Mouse (Mus musculus): Measurements from ENCODE around the gene Mllt1. TPM values are rescaled to one million over a fixed set of nuclear protein-coding genes. Genes with fewer than 3 reads are reported as not detected.
A peak's percentile ranks its signal among the peaks of the same experiment; 100 is the strongest.
"Not testable (repeated sequence)": the region's sequence is repeated elsewhere in the genome, so short reads cannot be mapped to it uniquely, and the experiment has no call there.

The Mllt1 gene
- polyA plus RNA-seq, 2 experiments from 2014 or later: 4.6 to 6.4 TPM

DNA sequence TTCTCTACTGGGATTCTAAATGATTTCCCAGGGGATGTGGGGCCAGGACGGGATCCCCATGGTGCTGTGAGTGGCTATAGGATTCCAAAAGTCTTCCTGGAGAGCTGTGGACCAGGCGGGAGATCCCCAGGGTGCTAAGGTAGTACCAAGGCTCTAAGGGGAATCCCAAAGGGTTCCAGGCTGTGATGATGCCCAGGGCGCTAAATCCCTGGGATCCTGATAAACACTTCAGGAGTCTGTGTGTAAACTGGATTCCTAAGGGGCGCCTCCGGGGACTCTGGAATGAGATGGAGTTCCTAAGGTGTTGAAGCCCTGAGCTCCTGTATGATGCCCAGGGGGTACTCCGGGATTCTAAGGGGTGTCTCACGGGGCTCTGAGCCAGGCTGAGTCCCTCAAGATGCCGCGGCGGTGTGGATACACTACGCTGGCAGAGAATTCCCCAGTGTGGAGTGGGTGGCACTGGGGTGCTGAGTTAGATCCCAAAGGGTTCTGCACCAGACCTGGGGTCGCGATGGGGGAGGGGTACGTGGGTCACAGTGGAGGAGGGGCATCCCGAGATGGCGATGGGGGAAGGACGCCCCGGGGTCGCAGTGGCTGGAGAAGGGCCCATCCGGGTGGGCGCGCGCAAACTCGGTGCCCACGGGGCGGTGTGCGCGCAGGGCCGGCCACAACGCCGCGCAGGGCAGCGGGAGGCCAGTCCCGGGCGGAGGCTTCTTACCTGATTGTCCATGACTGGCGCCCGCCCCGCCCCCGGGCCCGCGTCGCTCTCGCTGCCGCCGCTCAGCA, 477 bp downstream of the Mllt1 start:
- ATAC-seq: no peak

DNA sequence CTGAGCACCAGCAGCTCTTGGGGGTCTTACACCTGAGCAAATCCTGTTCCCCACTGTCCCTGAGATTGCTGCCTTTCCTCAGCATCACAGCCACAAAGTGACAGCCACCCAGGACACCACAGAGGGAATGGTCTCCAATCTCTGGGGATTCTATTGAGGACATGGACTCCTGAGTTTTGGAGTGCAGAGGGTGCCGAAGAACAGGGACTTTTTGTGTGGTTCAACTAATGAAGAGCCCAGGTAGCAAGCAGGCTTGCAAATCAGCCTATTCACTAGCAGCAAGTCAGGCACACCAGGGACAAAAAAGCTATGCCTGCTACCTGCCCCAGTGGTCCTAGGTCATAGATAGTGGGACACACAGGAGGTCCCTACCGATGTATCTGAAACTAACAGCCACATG, 1.8 kb downstream of the Mllt1 start:
- no peak for ATAC-seq

DNA sequence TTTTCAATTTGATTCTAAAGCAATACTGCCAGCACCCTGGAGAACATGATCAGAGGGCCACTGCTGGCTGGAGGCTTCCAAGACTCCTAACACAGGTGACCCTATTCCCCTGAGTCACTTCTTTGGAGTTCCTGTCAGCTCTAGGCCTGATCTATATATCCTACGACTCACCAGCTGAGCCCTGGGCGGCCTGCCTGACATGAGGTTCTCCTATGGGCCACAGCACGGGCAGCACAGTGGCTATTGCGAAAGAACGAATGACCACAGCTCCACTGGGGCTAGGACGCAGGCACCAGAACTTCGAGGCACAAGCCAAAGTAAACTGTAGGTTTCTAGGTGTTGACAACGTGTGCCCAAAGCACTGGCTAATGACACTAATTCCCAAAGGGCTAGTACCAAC, 5.2 kb downstream of the Mllt1 start:
- ATAC-seq: no peak

DNA sequence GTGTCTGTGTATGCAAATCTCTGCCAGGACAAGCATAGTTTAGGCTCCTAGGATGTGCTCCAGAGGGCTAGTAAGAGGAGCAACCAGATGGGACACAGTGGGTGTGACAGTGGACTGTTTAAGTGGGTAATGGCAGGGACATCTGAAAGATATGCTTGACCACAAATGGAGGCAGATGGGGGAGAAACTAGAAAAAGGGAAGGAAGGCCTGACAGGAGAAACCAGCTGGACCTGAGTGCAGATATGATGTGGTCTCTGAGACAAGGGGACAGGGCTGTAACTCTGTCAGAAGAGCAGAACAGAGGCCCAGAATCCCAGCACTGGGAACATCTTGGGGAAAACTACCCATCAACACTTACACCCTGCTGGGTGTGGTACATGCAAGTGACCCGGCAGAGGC, 5.7 kb downstream of the Mllt1 start:
- no peak for ATAC-seq

DNA sequence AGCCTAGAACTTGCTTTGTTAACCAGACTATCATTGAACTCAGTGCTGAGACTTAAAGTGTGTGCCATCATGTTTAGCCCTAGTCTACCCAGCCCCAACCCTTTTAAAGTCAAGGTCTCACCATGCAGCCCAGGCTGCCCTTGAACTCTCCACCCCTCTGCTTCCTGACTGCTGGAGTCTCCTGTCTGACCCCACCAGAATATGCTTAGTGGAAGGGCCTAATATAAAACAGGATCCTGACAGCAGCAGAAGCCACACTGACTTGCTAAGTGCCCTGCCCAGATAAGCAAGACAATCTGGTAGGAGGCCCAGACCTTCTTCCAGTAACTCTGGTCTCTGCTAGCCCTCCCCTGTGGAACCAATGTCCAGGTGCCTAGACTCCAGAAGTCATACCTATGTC, 6.1 kb downstream of the Mllt1 start:
- ATAC-seq: no peak

DNA sequence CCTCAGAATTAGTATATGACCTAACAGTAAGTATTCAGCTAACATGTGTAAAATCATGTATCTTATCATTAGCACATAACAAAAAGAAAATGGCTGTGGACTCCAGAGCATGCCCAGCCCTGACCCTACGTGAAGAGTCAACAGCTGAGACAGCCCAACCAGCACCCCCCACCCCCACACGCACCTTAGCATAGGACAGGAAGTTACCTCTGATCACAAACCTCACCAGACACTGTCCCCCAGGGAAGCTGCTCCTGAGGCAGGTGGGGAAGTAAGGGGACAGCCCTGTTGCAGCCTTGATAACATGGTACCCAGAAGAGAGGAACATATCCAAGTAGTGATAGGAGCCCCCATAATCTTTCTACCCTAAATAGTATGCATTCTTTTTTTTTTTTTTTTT, 9.2 kb downstream of the Mllt1 start:
- peak; percentile 85 for ATAC-seq

DNA sequence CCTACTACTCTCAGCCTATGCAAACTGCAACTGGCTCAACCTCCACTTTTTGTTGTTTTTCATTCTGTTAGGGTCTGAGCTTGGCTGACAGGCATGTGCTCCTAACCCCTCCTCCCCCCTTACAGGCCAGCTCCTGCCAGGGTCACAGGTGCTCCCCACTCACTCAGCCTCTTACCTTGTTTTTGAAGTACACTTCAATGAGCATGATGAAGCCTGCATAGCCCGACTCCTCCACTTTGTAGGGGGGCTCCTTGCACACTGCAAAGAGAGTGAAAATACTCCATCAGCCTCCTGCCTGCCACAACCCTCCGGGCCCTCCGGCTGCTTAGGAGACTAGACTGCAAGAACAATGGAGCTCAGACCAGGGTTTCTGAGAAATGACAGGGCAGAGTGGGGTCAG, 15.5 kb downstream of the Mllt1 start:
- no peak for ATAC-seq

DNA sequence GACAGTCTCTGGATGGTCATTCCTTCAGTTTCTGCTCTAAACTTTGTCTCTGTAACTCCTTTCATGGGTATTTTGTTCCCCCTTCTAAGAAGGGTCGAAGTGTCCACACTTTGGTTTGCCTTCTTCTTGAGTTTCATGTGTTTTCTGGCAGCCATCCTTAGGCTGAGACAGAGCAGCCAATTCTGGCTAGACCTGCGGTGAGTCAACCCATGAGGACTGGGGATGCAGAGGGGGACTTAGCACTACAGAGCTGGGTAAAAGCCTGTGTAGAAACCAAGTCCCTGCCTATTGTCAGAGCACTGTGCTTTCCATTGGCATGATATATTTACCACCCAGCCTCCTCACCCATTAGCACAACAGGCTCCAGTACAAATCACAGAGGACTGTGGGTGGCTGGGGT, 18.0 kb downstream of the Mllt1 start:
- ATAC-seq: no peak

DNA sequence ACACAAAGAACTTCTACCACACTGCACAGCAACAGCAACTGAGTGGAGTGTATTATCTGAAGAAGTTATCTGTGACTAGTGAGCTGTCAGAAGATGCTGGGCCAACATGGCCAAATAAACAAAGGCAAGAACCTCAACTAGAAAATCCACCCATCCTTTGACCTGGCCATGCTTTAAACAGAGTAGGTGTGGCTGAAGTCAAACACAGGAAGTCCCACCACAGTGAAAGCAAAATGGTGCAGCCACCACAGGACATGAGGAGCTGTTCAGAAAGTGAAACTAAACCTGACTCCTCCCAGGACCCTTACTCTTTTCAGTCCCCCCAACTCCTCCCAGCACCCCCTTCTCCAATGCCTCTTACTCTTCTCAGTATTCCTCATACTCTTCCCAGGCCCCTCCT, 21.8 kb downstream of the Mllt1 start:
- ATAC-seq: peak; percentile 75

DNA sequence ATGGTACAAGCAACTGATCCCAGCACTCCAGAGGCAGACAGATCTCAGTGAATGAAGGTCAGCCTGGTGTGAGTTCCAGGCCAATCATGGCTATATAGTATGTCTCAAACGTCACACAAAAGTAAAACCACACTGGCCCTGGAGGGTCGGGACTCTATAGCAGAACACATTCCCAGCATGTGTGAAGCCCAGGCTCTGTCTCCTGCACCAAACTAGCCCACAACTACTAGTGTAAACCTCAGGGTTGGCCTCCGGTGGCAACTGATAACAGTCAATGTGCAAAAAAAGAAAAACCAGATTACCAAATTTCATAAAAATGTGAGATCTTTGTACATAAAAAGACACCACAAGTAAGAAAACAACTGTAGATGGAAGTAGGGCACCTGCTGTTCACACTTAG, 22.2 kb downstream of the Mllt1 start:
- peak; percentile 31 for ATAC-seq

DNA sequence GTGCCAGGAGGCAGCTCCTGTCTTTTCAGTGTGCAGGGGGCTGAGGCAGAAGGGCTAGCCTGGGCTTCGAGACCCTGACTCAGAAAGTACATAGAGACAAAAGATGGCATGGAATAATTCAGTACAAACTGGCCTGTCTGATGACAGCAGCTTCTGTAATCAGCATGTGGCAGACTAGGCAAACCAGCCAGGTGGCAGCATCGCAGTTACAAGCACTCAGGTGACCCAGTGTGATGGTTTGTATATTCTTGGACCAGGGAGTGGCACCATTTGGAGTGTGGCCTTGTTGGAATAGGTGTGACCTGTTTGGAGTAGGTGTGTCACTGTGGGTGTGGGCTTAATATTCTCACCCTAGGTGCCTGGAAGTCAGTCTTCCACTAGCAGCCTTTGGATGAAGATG, 25.5 kb downstream of the Mllt1 start:
- ATAC-seq: not testable (repeated sequence)

DNA sequence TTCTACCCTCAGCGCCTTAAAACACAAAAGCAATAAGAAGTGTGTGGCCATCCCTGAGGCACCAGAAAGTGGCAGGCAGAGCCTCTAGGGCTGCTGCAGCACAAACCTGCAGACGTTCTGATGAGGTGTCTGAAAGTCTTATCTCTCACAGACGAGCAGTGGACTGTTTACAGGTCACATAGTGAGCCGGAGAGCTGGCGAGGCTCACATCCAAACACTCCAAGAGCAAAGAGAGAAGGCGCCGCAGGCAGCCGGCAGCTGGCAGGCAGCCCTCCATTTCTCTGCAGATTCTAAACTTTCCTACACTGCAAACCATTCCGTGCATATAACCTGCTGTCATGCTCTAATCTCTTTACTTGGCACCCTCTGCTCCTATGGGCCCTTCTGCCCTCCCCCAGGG, 27.3 kb downstream of the Mllt1 start:
- no peak for ATAC-seq

DNA sequence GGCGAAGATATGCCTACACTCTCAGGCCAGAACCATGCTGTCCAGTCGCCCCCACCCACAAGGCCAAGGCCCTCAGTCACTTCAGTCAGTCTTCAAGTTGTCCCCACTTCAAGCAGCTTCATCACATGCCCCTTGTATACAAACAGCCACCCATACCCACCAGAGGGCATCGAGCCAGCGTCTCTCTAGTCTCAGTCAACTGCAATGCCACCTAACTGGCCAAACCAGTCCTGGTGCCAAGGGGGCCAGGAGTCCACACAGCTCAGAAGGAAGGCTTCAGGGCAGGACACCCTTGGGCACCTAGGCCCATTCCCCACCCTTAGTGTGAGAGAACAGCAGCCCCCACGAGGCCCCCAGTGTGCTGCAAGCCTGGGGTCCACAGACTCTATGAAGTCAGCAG, 28.1 kb downstream of the Mllt1 start:
- ATAC-seq: no peak

DNA sequence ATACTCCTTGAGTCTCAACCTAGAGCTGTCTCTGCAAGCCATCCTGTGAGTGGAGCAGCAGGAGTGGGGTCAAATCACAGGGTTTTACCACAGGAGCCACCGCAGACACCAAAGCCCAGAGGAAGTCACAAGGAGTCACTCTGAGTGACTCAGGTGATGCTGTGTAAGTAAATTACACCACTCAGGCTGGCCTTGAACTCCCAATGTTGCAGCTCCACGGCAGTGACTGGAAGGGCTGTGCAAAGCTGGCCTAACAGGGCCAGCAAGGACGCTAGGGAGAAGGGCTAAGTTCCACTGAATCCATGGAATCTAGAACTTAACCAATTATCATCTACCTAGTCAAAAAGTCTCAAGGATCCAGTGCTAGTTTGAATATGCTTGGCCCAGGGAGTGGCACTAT, 29.0 kb downstream of the Mllt1 start:
- no peak for ATAC-seq

DNA sequence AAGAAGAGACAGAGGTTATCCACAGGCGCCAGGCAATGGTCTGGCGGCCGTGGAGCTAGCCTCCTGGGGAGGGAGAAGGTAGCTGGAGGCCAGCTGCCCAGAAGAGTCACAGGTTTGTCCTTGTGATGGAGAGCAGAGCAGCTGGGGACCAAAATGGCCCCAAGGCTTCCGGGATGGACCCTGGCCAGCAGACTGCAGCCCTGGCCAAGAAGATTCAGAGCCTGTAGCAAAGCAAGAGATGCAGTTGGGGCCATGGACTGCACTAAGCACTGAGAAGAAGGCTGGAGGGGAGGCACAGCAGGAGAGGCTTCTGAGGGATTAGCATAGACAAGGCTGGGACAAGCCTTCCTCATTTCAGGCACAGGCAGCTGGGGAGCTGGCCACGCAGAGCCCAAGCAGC, 32.5 kb downstream of the Mllt1 start:
- no peak for ATAC-seq

DNA sequence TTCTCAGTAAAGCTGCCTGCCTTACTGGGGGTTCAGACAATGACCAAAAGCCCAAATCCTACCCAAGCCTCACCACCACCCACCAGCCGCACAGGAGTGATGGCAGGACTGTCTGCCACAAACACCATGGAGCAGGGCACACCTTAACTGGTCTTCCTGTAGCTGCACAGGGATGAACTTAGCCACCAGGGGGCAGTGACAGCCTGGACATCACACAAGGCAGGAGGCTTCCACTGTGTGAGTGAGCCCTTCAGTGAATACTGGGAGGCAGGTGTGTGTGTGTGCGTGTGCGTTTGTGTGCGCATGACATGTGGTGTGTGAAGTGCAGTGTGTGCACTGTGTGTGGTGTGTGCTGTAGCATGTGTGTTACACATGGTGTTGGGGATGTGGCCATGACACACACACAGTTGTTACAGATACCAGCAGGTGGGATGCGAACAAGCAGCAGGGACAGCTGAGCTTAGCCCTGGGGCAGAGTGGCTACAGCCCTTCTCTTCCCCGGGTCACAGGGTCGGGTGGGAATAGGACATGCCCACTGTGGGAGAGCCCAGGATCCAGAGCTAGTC, 37.5 kb downstream of the Mllt1 start:
- peak; percentile 78 for ATAC-seq

DNA sequence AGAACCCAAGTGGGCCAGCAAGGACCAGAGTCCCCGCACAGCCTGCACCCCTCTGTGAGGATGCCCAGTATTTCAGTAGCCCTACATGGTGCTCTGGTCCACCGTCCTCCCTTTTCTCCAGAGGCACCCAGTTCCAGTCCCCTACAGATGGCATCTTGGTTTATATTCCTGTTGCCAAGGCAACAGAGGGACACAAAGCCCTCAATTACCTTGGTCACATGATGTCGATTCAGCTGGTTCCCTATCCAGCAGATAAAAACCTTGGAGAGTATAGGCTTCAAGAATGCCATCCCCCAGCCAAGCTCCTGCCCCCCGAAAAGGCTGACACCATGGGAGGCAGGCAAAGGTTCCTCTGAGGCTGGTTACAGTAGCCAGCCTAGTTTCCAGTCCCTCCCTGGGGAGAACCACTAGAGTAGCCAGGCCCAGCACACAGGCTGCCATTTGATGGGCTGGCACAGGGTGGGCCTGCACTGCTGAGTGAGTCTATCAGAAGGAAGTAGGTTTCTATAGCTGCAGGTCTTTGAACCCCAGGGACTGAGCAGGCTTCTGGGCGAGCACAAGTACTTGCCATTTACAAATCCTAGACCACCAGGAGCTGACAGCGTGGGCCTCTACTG, 38.6 kb downstream of the Mllt1 start:
- no peak for ATAC-seq

DNA sequence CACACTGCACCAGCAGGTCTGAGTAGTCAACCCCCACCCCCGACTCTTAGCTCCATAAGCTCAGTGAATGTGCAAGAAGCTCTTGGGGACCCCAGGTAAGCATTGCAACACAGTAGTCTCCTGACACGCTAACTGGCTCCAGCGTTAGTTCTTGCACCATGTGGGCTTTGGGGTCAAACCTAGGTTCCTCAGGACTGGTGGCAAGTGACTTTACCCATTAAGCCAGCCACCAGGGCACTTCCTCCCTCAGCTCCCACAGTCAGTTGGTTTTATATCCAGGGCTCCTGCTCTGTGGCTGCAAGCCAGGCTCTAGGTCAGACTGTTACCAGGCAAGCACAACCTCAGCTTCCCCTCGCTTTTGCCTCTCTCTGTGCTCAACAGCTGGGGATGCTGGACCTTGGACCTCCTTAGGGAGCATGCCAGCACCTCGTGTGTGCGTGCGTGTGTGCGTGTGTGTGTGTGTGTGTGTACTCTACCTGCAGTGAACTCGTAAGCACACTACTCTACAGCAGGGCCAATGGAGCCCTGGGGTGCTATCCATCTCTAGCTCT, 39.8 kb downstream of the Mllt1 start:
- ATAC-seq: no peak

DNA sequence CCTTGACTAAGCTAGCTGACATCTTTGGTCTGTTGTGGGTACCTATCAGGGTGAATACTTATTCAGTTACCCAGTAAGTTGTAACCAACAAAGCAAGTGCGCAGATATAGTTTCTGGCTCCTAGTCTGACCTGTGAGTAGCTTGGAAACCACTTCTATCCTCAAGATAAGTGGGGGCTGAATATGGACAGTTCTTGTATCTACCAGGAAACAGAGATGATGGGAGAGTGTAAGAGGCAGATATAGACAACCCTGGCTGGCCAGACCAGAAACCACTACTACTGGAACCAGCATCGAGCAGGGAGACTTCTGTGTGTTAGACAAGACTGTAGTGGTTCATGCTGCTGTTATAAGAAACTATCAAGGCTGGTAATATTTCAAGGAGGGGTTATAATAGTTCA, 45.2 kb downstream of the Mllt1 start:
- ATAC-seq: no peak

DNA sequence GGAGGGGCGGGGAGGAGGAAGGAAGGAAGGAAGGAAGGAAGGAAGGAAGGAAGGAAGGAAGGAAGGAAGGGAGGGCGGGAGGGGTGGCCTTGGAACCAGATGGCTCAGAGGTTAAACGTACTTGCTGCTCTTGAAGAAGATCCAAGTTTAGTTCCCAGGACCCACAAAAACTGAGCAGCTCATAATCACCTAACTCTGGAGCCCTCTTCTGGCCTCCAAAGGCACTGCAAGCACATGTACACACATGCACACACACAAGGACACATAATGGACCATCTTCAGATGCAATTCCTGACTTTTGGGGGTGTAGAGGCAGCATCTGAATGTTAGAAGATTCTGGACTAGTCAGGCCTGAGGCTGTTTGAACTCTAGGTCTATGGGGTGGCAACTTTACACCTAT, 47.2 kb downstream of the Mllt1 start:
- no peak for ATAC-seq

DNA sequence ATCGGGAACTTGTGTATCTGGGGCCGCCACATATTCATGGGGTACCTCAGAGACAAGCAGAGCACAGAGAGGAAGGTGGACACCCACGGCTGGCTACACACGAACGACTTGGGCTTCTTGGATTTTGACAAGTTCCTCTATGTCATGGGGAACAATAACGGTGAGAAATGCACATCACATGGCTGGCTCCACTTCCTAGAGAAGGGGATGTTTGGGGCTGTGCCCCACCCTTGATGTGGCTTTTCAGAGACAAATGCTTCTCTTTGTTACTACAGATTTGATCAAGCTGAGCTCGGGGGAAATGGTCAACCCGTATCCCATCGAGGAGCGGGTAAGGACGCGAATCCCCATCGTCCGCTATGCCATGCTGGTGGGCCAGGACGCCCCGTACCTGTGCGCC, 50.4 kb downstream of the Mllt1 start:
- ATAC-seq: peak; percentile 46

DNA sequence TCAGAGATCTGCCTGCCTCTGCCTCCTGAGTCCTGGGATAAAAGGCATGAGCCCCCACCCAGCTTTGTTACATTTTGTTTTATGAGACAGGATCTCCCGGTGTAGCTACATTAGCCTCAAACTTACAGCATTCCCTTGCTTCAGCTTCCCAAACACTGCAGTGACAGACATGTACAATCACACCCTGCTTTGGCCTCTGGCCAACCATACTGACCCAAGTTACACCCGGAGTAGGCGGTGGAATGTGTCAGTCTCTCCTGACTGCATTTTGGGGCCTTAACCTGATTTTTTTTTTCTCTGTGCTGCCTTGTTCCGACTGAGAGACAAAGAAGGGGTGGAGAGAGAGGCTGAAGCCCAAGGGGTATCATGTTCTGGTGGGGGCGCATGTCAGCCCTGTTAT, 50.9 kb downstream of the Mllt1 start:
- ATAC-seq: no peak

DNA sequence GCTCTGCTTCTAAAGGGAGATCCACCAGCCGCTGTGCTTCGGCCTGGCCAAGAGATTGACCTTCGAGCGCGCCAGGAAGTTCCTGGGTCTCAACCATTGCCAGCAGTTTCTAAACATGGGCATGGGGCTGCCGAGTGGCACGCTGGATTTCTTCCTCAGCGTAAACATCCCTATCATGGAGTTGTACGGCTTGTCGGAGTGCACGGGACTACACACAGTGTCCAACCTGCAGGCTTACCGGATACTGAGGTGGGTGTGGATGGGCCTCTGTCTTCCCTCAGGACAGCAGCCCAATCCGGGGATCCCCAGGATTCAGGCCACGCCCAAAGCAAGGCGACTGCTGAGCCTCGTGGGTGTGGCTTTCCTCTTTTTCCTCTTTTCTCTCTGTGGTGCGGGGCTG, 51.6 kb downstream of the Mllt1 start:
- no peak for ATAC-seq

DNA sequence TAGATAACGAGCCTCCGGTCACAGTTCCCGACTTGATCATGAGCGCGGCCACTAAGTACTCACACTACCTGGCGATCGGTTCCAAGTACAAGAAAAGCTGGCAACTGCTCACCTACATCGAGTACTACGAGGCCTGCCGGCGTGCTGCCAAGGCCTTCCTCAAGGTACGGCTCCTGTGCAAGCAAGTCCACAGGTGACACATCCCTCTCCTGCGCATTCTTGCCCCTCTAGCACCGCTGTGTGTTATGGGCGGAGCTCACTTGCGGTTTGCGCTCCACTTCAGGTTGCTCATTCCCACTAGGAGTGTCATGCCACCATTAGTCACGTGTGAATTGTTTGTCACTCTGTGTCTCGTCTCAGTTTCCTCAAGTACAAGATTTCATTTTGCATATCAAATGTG, 57.8 kb downstream of the Mllt1 start:
- no peak for ATAC-seq
